Mouse (Mus musculus) forebrain, embryonic 10.5 days (tissue): Measurements from ENCODE around the gene Spz1. TPM values are rescaled to one million over a fixed set of nuclear protein-coding genes. Genes with fewer than 3 reads are reported as not detected.

Source experiments
- DNase-seq: peaks from one replicate; pipeline ENCODE4 v3.0.0-alpha.2; 2017; ENCODE audit warnings: low spot score; ENCODE audit errors: extremely low spot score
- H3K27ac ChIP-seq: fragments of 300-500 bp; sonication (generic); 2 replicates; pipeline ENCODE4 v1.5.1; 2016; ENCODE audit warnings: mild to moderate bottlenecking
- H3K27me3 ChIP-seq: fragments of 300-500 bp; sonication (generic); 2 replicates; pipeline ENCODE4 v1.6.1; 2016; ENCODE audit warnings: mild to moderate bottlenecking; ENCODE audit not compliant: poor library complexity, severe bottlenecking
- H3K36me3 ChIP-seq: fragments of 300-500 bp; sonication (generic); replicated peaks from 2 replicates; pipeline ENCODE4 v1.6.1; 2016; ENCODE audit warnings: mild to moderate bottlenecking, moderate library complexity
- H3K4me1 ChIP-seq: fragments of 300-500 bp; sonication (generic); 2 replicates; pipeline ENCODE4 v1.6.1; 2016
- H3K4me3 ChIP-seq: fragments of 300-500 bp; sonication (generic); 2 replicates; pipeline ENCODE4 v1.5.1; 2016; ENCODE audit warnings: mild to moderate bottlenecking, moderate library complexity
- H3K9me3 ChIP-seq: fragments of 300-500 bp; sonication (generic); 2 replicates; pipeline ENCODE4 v1.6.1; 2016; ENCODE audit warnings: mild to moderate bottlenecking, moderate library complexity
- WGBS: fragments of 180-500 bp; shearing (Covaris S2); methylation state at CpG from one replicate; pipeline ENCODE4 v1.1.7; 2016; 5-methylcytosine and 5-hydroxymethylcytosine counted together
- polyA plus RNA-seq: library from polyadenylated mRNA; unstranded; fragments of >200 nt; fragmentation: Nextera tagmentation; extraction: Ambion mirVana; gene quantifications from 2 replicates; pipeline ENCODE4 v1.2.1, GENCODE M21; 2016

The Spz1 gene
- polyA plus RNA-seq, 1 experiment from 2014 or later, result not detected

DNA sequence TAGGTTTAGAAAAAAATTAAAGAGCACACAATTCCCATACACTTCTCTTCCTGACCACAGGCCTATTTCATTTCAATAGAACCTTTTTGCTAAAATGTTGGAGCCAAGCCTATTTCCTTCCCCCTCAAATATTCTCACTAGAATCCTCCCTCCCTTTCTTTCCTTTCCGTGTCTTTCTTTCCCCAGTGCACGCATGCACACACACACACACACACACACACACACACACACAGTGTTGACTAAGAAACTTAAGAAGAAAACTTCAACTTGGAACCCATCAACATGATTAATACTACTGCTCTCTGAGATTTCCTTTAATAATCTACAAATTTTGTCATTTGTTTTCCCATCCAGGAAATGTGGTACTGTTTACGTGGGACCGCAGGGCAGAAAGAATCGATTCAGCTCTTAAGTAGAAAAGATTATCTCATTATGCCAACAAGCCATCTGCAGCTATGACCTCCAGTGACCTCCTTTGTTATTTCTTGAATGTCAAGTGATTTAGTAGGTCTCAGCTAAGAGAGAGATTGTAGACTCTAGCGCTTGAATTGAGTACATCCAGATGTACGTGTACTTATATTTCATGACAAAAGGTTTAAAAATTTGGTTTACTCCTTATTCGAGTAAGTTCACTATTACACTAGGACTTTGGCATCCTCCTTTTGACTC, 19.4 kb downstream of the Spz1 start:
- Histone ChIP-seq H3K4me1 (peaks cover 17% of the 10 kb centered on the region), H3K4me3 (no peak overlapping the region), H3K36me3 (no peaks in the 10 kb centered on the region), H3K27me3 (no peaks in the 10 kb centered on the region), H3K27ac (no peak overlapping the region), H3K9me3 (peaks cover 6% of the 10 kb centered on the region; the same call in 1 of the 2 replicates)
- DNase-seq, result no peak
- WGBS, result 53% methylated on average over 8 of the region's 8 CpGs

DNA sequence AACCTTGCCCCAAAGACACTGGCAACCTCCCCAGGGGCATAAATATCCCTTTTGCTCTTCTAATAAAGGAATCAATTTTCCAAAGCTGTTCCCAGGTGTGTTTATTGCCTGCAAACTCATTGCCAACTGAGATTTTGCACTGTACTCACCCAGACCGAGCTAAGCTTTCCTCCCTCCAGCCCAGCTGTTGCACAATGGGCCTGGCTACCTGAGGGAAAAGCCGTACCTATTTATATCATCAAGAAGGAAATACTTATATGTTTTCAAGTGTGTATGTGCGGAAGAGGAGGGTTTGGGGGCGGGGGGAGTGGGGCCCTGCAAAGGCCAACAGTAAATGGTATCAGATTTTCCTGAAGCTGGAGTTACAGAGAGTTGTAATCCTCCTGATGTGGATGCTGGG, 28.9 kb downstream of the Spz1 start:
- no peak overlapping the region for H3K27ac ChIP-seq
- H3K4me3 ChIP-seq, result no peak overlapping the region
- H3K9me3 ChIP-seq, result peaks cover 25% of the 10 kb centered on the region
- H3K36me3 ChIP-seq, result no peaks in the 10 kb centered on the region
- no peaks in the 10 kb centered on the region for H3K27me3 ChIP-seq
- no peak for DNase-seq
- WGBS, result 88% methylated on average over 4 of the region's 4 CpGs
- H3K4me1 ChIP-seq, result no peaks in the 10 kb centered on the region

DNA sequence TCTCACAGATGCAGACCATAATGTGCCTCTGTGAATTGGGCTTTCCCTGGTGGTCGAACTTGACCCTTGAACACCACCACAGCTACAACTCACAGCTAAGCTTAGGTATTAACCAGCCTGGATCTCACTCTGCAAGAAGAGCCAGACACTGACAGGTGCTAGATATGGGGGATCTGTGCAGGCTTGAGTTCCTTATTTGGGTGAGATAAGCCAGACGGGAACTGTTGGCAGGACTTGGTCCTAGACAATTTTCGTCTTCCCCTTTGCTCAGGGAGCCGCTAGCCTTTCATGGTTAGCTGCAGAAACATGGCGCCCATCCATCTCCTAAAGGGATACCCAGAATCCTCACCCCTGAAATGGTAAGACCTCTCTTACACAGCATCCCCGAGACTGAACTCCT, 35.0 kb downstream of the Spz1 start:
- no peaks in the 10 kb centered on the region for H3K27me3 ChIP-seq
- no peak for DNase-seq
- WGBS, result 87% methylated on average over 6 of the region's 6 CpGs
- H3K36me3 ChIP-seq, result no peaks in the 10 kb centered on the region
- no peak overlapping the region for H3K4me3 ChIP-seq
- H3K9me3 ChIP-seq, result no peaks in the 10 kb centered on the region
- H3K4me1 ChIP-seq, result no peaks in the 10 kb centered on the region
- H3K27ac ChIP-seq, result no peak overlapping the region

DNA sequence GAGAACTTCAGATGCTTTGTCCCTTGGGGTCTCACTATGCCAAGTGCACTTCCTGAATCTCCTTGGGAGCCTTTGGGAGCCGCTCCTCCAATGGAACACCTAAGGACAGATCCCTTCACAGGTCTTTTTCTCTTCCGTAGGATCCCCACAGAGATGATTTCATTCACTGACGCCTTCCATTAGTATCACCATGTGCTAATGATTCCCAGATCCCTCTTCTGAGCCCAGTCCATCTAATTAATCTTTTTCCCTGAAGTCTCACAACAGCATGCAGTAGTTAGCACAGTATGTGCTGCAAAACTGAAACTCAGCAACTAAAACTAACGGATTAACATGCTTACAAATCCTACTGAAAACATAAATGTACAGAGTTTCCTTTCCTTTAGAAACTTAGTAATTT, 36.8 kb downstream of the Spz1 start:
- Histone ChIP-seq H3K36me3 (no peaks in the 10 kb centered on the region), H3K9me3 (no peaks in the 10 kb centered on the region), H3K4me3 (no peak overlapping the region), H3K4me1 (no peaks in the 10 kb centered on the region), H3K27ac (no peak overlapping the region), H3K27me3 (no peaks in the 10 kb centered on the region)
- WGBS, result 67% methylated on average over 4 of the region's 4 CpGs
- DNase-seq, result no peak

DNA sequence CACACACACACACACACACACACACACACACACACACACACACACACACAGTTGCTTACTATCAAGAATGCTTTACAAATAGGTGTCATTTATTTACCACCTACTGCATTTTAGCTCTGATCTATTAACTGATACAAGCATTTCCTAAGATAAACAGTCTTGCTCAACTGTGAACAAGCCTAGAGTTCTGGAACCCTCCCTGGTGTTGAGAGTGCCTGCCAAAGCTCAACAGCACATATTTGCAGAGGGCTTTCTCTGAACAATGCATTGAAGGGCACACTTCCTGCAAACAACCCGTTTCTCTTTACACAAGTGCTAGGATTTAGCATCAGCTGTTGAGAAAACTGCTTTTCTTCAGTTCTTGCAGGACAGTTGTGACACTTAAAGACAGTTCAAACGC, 42.2 kb downstream of the Spz1 start:
- Histone ChIP-seq H3K4me3 (no peak overlapping the region), H3K27me3 (no peaks in the 10 kb centered on the region), H3K4me1 (peaks cover 14% of the 10 kb centered on the region), H3K36me3 (no peaks in the 10 kb centered on the region; the same call in 1 of the 2 replicates), H3K9me3 (no peaks in the 10 kb centered on the region), H3K27ac (no peak overlapping the region)
- no peak for DNase-seq
- WGBS, result 65% methylated on average over 2 of the region's 2 CpGs

DNA sequence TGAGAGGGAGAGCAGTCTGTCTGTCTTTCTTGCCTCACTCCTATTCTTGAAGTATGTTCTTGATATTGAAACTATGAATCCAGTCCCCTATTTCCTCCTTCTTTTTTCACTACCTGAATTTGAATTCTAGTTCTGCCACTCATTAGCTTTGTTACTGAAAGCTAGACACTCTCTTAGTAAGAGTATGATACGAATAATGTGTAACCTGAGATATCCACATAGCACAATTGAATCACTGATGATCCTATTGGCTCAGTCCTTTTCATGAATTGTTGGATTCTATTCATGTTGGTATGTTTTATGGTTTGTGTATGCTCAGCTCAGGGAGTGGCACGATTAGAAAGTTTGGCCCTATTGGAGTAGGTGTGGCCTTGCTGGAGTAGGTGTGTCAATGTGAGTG, 43.8 kb downstream of the Spz1 start:
- no peaks in the 10 kb centered on the region for H3K27me3 ChIP-seq
- H3K4me1 ChIP-seq, result peaks cover 14% of the 10 kb centered on the region
- H3K36me3 ChIP-seq, result no peaks in the 10 kb centered on the region; the same call in 1 of the 2 replicates
- DNase-seq, result no peak
- 84% methylated on average over 2 of the region's 2 CpGs for WGBS
- H3K4me3 ChIP-seq, result no peak overlapping the region
- H3K27ac ChIP-seq, result no peak overlapping the region
- H3K9me3 ChIP-seq, result no peaks in the 10 kb centered on the region

DNA sequence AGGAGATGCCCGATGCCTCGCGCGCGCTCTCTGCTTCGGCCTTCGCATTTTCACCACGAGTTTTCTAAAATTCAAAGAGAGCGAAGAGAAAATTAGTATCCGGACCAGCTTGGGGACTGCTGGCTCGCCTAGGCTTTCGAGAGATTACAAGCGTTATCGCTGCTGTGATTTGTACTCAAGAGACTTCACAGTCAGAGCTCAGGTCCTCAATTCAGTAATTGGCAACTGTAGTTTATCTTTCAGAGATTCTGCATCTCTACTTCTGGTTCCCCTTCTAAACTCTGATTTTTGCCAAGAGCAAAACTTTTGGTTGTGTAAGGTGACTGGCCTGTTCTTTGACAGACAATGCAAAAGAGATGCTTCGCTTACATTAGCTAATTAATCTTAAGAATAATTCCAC, 44.7 kb downstream of the Spz1 start:
- Histone ChIP-seq H3K27me3 (no peaks in the 10 kb centered on the region), H3K4me3 (peak overlapping the region; percentile 75), H3K36me3 (no peaks in the 10 kb centered on the region; the same call in 1 of the 2 replicates), H3K9me3 (no peaks in the 10 kb centered on the region), H3K27ac (peak overlapping the region; percentile 92), H3K4me1 (peaks cover 14% of the 10 kb centered on the region)
- WGBS, result 6% methylated on average over 15 of the region's 15 CpGs
- no peak for DNase-seq

DNA sequence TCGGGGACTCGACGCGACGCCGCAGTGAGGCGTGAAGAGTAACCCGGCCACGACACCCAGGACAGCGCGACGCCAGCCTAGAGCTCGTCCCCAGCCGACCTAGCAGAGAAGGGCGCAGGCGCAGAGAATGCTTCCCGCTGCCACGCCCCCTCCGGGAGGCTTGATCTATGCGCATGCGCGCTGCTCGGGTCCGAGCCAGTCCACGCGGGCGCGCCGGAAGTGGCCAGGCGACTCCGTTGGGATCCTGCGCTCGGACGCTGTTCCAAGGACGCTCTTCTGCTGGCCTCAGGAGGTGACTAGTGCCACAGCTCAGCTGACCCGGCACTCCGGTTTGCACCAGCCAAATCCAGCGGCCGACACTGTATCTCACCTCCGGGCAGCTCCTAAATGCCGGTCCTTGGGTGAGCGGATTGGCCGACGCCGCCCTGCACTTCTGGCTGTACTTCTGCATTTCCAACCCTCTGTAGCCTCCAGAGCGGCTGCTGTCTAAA, 45.2 kb downstream of the Spz1 start, which contains the start of gene Zfyve16:
Zfyve16 (minus strand) TSS at position 148 of the 491 bp plus-strand sequence.
- no peaks in the 10 kb centered on the region for H3K9me3 ChIP-seq
- H3K27ac ChIP-seq, result peak within 1 kb of the TSS; percentile 92
- H3K27me3 ChIP-seq, result no peaks in the 10 kb centered on the region
- 0% methylated on average over 46 of the region's 46 CpGs for WGBS
- H3K4me3 ChIP-seq, result peak within 1 kb of the TSS; percentile 75
- H3K36me3 ChIP-seq, result no peaks in the 10 kb centered on the region; the same call in 1 of the 2 replicates
- peak; percentile 98 for DNase-seq
- H3K4me1 ChIP-seq, result peaks cover 14% of the 10 kb centered on the region

DNA sequence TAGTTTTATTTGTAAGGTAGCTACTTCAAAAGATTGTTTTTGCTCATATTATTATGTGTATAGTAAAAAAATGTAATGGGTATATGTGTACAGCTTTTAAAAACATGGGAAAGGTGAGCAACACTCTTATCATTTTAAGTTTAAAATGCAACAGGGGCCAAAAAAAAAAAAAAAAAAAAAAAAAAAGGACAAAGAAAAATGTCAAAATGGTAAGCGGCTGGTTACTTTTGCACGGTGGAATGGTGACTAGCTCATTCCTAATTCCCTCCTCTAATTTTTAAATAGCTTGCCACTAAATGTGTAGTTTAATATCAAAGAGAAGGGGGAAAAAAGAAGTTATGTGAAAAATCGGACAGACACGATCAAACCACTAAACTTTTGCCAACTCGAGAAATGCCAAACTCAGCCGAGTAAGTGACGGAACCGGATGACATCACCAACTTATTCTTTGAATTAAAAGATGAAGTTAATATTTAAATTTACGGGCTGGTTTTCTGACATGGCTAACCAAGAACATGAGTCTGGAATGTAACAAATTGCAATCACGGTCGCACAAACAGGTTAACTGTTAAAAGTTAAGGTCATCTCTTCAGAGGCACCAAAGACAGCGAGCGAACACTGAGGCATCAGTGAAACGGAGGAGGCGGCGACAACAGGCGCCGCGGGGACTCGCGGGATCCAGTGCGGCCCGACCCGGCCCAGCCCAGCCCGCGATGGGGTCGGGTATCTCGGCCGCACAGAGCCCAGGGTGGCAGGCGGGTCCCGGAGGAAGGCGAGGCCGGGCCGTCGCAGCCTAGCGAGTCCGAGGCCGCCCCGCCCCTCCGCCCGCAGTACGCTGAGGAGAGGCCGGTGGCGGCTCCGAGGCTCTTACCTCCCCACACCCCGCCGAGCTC, 45.9 kb downstream of the Spz1 start:
- Histone ChIP-seq H3K27me3 (no peaks in the 10 kb centered on the region), H3K27ac (peak overlapping the region; percentile 92), H3K4me3 (peak overlapping the region; percentile 75), H3K36me3 (no peaks in the 10 kb centered on the region; the same call in 1 of the 2 replicates), H3K4me1 (peaks cover 14% of the 10 kb centered on the region), H3K9me3 (no peaks in the 10 kb centered on the region)
- 4% methylated on average over 47 of the region's 47 CpGs for WGBS
- DNase-seq, result no peak

Other genes with a start within 250 kb of the Spz1 start
- 31.7 and 31.8 TPM in 2 replicates for gene Dhfr, start 221.4 kb downstream of the Spz1 start, polyA plus RNA-seq
- 36.1 and 37.5 TPM in 2 replicates for gene Msh3, start 221.2 kb downstream of the Spz1 start, polyA plus RNA-seq
- 0.05 TPM in 2 replicates for gene Ankrd34b, start 150.3 kb downstream of the Spz1 start, polyA plus RNA-seq
- 0.24 TPM in 1 of 2 replicates, not detected in the other for gene Fam151b, start 92.2 kb downstream of the Spz1 start, polyA plus RNA-seq
- gene Zfyve16, start 45.3 kb downstream of the Spz1 start, polyA plus RNA-seq, result 10.0 and 10.3 TPM in 2 replicates
- 8.2 and 8.9 TPM in 2 replicates for gene Serinc5, start 34.9 kb upstream of the Spz1 start, polyA plus RNA-seq
- 2.3 and 2.8 TPM in 2 replicates for gene Thbs4, start 218.6 kb upstream of the Spz1 start, polyA plus RNA-seq